9 mouse cellular contexts compared by ENCODE assay signal in the genomic region with DNA sequence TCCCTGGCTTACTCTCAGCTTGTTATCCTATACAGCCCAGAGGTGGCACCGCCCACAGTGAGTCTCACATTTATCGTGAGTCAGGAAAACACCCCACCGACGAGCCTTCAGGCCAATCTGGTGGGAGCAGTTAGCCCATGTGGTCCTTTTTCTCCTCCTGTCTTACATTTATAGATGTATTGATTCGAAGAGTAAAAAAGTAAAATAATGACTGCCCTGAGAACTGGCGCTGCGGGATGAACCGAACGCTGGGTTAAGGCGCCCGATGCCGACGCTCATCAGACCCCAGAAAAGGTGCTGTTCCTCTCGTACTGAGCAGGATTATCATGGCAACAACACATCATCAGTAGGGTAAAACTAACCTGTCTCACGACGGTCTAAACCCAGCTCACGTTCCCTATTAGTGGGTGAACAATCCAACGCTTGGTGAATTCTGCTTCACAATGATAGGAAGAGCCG. TPM values are rescaled to one million over a fixed set of nuclear protein-coding genes. Genes with fewer than 3 reads are reported as not detected.
A peak's percentile ranks its signal among the peaks of the same experiment; 100 is the strongest.
DNase-seq lines count a peak whose midpoint lies in the region; ATAC-seq and TF ChIP-seq lines count a peak whose summit lies in the region.
"Had no signal": no experiment of that assay in that cellular context is flagged by ENCODE, and none has a peak within 500 bp of the region (broad histone marks: within the 10 kb centered on the region; RNA-seq: fewer than 3 reads in every experiment).

No protein-coding gene starts in this region.

- ATAC-seq in forebrain, embryonic 12.5 days (ENCODE audit: low FRiP score): peak; percentile 92
- peak; percentile 85 for ATAC-seq in heart, postnatal 0 days (ENCODE audit: insufficient read depth, low read depth)
- peak; percentile 81 for ATAC-seq in liver, embryonic 16.5 days (ENCODE audit: low read depth)
- ATAC-seq in neural tube, embryonic 14.5 days (ENCODE audit: low read depth): 0 out of 2 replicates have a peak, but pooled peaks have one; percentile 23

- no peak overlapping the region for H3K27ac ChIP-seq in forebrain, embryonic 12.5 days
- H3K27ac ChIP-seq in heart, postnatal 0 days (ENCODE audit: low read depth): no peak overlapping the region
- H3K27ac ChIP-seq in liver, embryonic 16.5 days (ENCODE audit: low read length): peak overlapping the region; percentile 1; the same call in 1 of the 2 replicates
- no peak overlapping the region for H3K27ac ChIP-seq in neural tube, embryonic 14.5 days (ENCODE audit: low read depth, low read length)
- H3K27ac ChIP-seq: macrophage had no signal

- peaks cover 16% of the 10 kb centered on the region for H3K4me1 ChIP-seq in forebrain, embryonic 12.5 days
- peaks cover 7% of the 10 kb centered on the region; the same call in 1 of the 2 replicates for H3K4me1 ChIP-seq in heart, postnatal 0 days (ENCODE audit: control insufficient read depth, insufficient read depth)
- H3K4me1 ChIP-seq in liver, embryonic 16.5 days (ENCODE audit: control insufficient read depth, low read depth, low read length): peaks cover 18% of the 10 kb centered on the region
- peaks cover 5% of the 10 kb centered on the region for H3K4me1 ChIP-seq in neural tube, embryonic 14.5 days (ENCODE audit: control insufficient read depth, insufficient read depth, low read length)

- WGBS in forebrain, embryonic 12.5 days: 52% methylated on average over 19 of the region's 19 CpGs
- 40% methylated on average over 19 of the region's 19 CpGs for WGBS in heart, postnatal 0 days
- 61% methylated on average over 19 of the region's 19 CpGs for WGBS in large intestine, adult 2 months
- WGBS in liver, embryonic 16.5 days (ENCODE audit: insufficient replicate concordance): 45% methylated on average over 19 of the region's 19 CpGs
- WGBS in neural tube, embryonic 14.5 days: 54% methylated on average over 19 of the region's 19 CpGs

- H3K4me3 ChIP-seq in forebrain, embryonic 12.5 days (replicated peaks): no peak overlapping the region
- no peak overlapping the region for H3K4me3 ChIP-seq in heart, postnatal 0 days (ENCODE audit: low read depth, low read length)
- H3K4me3 ChIP-seq in liver, embryonic 16.5 days (ENCODE audit: low read depth, low read length): no peak overlapping the region
- H3K4me3 ChIP-seq in neural tube, embryonic 14.5 days (ENCODE audit: low read depth, low read length): no peak overlapping the region

- H3K9me3 ChIP-seq in forebrain, embryonic 12.5 days: 0 out of 2 replicates have a peak, but pooled peaks cover 3% of the 10 kb centered on the region
- no peaks in the 10 kb centered on the region for H3K9me3 ChIP-seq in heart, postnatal 0 days (replicated peaks; ENCODE audit: control insufficient read depth, low read length)
- H3K9me3 ChIP-seq in liver, embryonic 16.5 days (replicated peaks; ENCODE audit: control insufficient read depth, low read length): no peaks in the 10 kb centered on the region
- no peaks in the 10 kb centered on the region for H3K9me3 ChIP-seq in neural tube, embryonic 14.5 days (ENCODE audit: control insufficient read depth, low read length)

- no peaks in the 10 kb centered on the region for H3K36me3 ChIP-seq in forebrain, embryonic 12.5 days (replicated peaks)
- H3K36me3 ChIP-seq in heart, postnatal 0 days (replicated peaks; ENCODE audit: control insufficient read depth, insufficient read depth, low read length): no peaks in the 10 kb centered on the region
- H3K36me3 ChIP-seq in liver, embryonic 16.5 days (ENCODE audit: control insufficient read depth, insufficient read depth): no peaks in the 10 kb centered on the region
- H3K36me3 ChIP-seq in neural tube, embryonic 14.5 days (ENCODE audit: control insufficient read depth, insufficient read depth, low read length): no peaks in the 10 kb centered on the region

- peak; percentile 100 for DNase-seq in CD8-positive naive resting alpha-beta T cell, adult 2 months (ENCODE audit: low read depth in 2 of 2, low spot score in 2 of 2)
- DNase-seq in c-Kit-positive CD71-negative TER-119-negative erythroid progenitor cells, embryonic 14.5 days (ENCODE audit: low read depth): peak; percentile 100
- peak; percentile 100 for DNase-seq in heart, postnatal 0 days (ENCODE audit: low spot score)
- DNase-seq in large intestine, adult 2 months (ENCODE audit: low read depth, low spot score): peak; percentile 100
- peak; percentile 98 to 99 for DNase-seq in thymus, adult 18-20 months

- no peak overlapping the region for H3K4me2 ChIP-seq in forebrain, embryonic 12.5 days
- no peak overlapping the region for H3K4me2 ChIP-seq in heart, postnatal 0 days (ENCODE audit: low read depth, low read length)
- H3K4me2 ChIP-seq in liver, embryonic 16.5 days (ENCODE audit: low read depth, low read length): peak overlapping the region; percentile 15; the same call in 1 of the 2 replicates
- H3K4me2 ChIP-seq in neural tube, embryonic 14.5 days (ENCODE audit: low read depth, low read length): no peak overlapping the region

- no peak overlapping the region for H3K9ac ChIP-seq in forebrain, embryonic 12.5 days
- H3K9ac ChIP-seq in heart, postnatal 0 days (replicated peaks; ENCODE audit: low read depth, low read length): no peak overlapping the region
- no peak overlapping the region for H3K9ac ChIP-seq in liver, embryonic 16.5 days (ENCODE audit: low read depth, low read length)
- H3K9ac ChIP-seq in neural tube, embryonic 14.5 days (replicated peaks; ENCODE audit: low read depth, low read length): no peak overlapping the region

- no peaks in the 10 kb centered on the region for H3K27me3 ChIP-seq in forebrain, embryonic 12.5 days
- H3K27me3 ChIP-seq in heart, postnatal 0 days (ENCODE audit: control insufficient read depth, insufficient read depth, low read length): no peaks in the 10 kb centered on the region
- no peaks in the 10 kb centered on the region for H3K27me3 ChIP-seq in liver, embryonic 16.5 days (ENCODE audit: control insufficient read depth, insufficient read depth, low read depth, low read length)
- no peaks in the 10 kb centered on the region for H3K27me3 ChIP-seq in neural tube, embryonic 14.5 days (ENCODE audit: control insufficient read depth, insufficient read depth, low read length)

- no peak for TF ChIP-seq EP300 in heart, postnatal 0 days (IDR thresholded peaks at IDR 0.05; ENCODE audit: low read depth)

- no peak for TF ChIP-seq CTCF in heart, postnatal 0 days (IDR thresholded peaks at IDR 0.05; ENCODE audit: low read depth)

RNA-seq across cellular contexts. Expression of a gene that starts 2.8 kb away (rescaled TPM):
- 90.1 and 96.3 TPM in 2 replicates for polyA plus RNA-seq in forebrain, embryonic 12.5 days (2016; fragmentation: Nextera tagmentation; extraction: Ambion mirVana)
- total RNA-seq in heart, postnatal 0 days (2014; rRNA removed; ENCODE audit: low replicate concordance): 46.3 and 55.0 TPM in 2 replicates
- 29.4 and 37.3 TPM in 2 replicates for polyA plus RNA-seq in heart, postnatal 0 days (2015; fragmentation: Nextera tagmentation; extraction: Ambion mirVana)
- polyA plus RNA-seq in large intestine, adult 2 months (2012; rRNA removed): 5.7 and 6.9 TPM in 2 replicates
- 31.3 and 34.1 TPM in 2 replicates for polyA plus RNA-seq in liver, embryonic 16.5 days (2015; fragmentation: Nextera tagmentation; extraction: Ambion mirVana)
- polyA plus RNA-seq in neural tube, embryonic 14.5 days (2014; fragmentation: Nextera tagmentation; extraction: Ambion mirVana): 89.3 and 101 TPM in 2 replicates

RNA-seq across cellular contexts. Expression of a gene that starts 42.4 kb away (rescaled TPM):
- 4.8 and 4.9 TPM in 2 replicates for polyA plus RNA-seq in forebrain, embryonic 12.5 days (2016; fragmentation: Nextera tagmentation; extraction: Ambion mirVana)
- total RNA-seq in heart, postnatal 0 days (2014; rRNA removed; ENCODE audit: low replicate concordance): 8.1 and 11.2 TPM in 2 replicates
- polyA plus RNA-seq in heart, postnatal 0 days (2015; fragmentation: Nextera tagmentation; extraction: Ambion mirVana): 5.1 and 5.6 TPM in 2 replicates
- polyA plus RNA-seq in large intestine, adult 2 months (2012; rRNA removed): 19.4 and 30.1 TPM in 2 replicates
- polyA plus RNA-seq in liver, embryonic 16.5 days (2015; fragmentation: Nextera tagmentation; extraction: Ambion mirVana): 4.7 and 5.5 TPM in 2 replicates
- 0.95 and 2.0 TPM in 2 replicates for polyA plus RNA-seq in neural tube, embryonic 14.5 days (2014; fragmentation: Nextera tagmentation; extraction: Ambion mirVana)

RNA-seq across cellular contexts. Expression of a gene that starts 43.1 kb away (rescaled TPM):
- 2.6 and 3.7 TPM in 2 replicates for polyA plus RNA-seq in forebrain, embryonic 12.5 days (2016; fragmentation: Nextera tagmentation; extraction: Ambion mirVana)
- 9.7 and 26.6 TPM in 2 replicates for total RNA-seq in heart, postnatal 0 days (2014; rRNA removed; ENCODE audit: low replicate concordance)
- polyA plus RNA-seq in heart, postnatal 0 days (2015; fragmentation: Nextera tagmentation; extraction: Ambion mirVana): 9.0 and 11.4 TPM in 2 replicates
- polyA plus RNA-seq in large intestine, adult 2 months (2012; rRNA removed): 20.6 and 27.2 TPM in 2 replicates
- polyA plus RNA-seq in liver, embryonic 16.5 days (2015; fragmentation: Nextera tagmentation; extraction: Ambion mirVana): 7.3 and 7.7 TPM in 2 replicates
- polyA plus RNA-seq in neural tube, embryonic 14.5 days (2014; fragmentation: Nextera tagmentation; extraction: Ambion mirVana): 0.78 and 2.1 TPM in 2 replicates

RNA-seq across cellular contexts. Expression of a gene that starts 59.6 kb away (rescaled TPM):
- polyA plus RNA-seq in forebrain, embryonic 12.5 days (2016; fragmentation: Nextera tagmentation; extraction: Ambion mirVana): 12.1 TPM in 2 replicates
- total RNA-seq in heart, postnatal 0 days (2014; rRNA removed; ENCODE audit: low replicate concordance): 5.4 and 7.8 TPM in 2 replicates
- polyA plus RNA-seq in heart, postnatal 0 days (2015; fragmentation: Nextera tagmentation; extraction: Ambion mirVana): 5.8 and 6.8 TPM in 2 replicates
- polyA plus RNA-seq in large intestine, adult 2 months (2012; rRNA removed): 1.8 and 2.0 TPM in 2 replicates
- polyA plus RNA-seq in liver, embryonic 16.5 days (2015; fragmentation: Nextera tagmentation; extraction: Ambion mirVana): 2.1 and 2.2 TPM in 2 replicates
- polyA plus RNA-seq in neural tube, embryonic 14.5 days (2014; fragmentation: Nextera tagmentation; extraction: Ambion mirVana): 15.1 and 15.6 TPM in 2 replicates

Comparison
In these comparisons a context has a peak if more than half of its experiments do, and no peak if none do; other contexts are left out.
1. ATAC-seq: peak in every context shown above with its lines; median percentile 92 in forebrain, embryonic 12.5 days; 85 in heart, postnatal 0 days; 81 in liver, embryonic 16.5 days; 23 in neural tube, embryonic 14.5 days.